Mouse (Mus musculus) lung, postnatal 36 days (tissue): ENCODE results near the gene Olfr380.

ENCODE experiments used
- DNase-seq: peaks from one replicate; pipeline ENCODE4 v3.0.0; 2022; ENCODE audit warnings: mixed read lengths

The Olfr380 gene

DNA sequence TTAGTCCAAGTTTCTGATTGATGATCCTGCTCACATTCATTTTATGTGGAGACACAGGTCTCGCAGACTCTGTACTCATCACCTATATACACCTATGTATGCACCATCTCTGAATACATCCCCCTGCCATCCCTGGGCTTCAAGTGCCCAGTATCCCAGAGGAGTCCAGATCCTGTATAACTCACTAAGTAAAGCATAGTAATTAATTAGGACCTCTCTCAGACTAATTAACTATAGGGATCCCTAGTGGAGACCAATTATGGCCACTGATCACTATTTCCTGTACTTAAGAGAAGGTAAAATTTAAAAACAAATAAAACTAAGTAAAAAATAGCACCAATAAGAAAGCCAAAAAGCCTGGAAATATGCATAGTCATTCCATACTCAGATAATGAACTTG lies at the start of gene Olfr380:
TSS of gene Olfr380 (minus strand) at position 101 of the 400 bp plus-strand sequence.
- no peak for DNase-seq

DNA sequence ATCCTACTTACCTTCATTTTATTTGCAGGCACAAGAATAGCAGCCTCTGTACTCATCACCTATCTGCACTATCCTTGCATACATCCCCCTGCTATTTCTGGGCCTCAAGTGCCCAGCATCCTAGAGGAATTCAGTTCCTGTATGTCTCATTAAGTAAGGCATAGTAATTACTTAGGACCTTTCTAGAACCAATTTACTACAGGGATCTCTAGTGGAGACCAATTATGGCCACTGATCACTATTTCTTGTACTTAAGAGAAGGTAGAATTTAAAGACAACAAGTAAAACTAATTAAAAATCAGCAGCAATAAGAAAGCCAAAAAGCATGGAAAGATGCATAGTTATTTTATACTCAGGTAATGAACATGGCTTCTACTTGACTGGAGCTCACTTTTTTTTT lies 34.2 kb upstream of the Olfr380 start, which contains the start of gene Olfr381:
TSS of gene Olfr381 (minus strand) at position 101 of the 400 bp plus-strand sequence.
- DNase-seq, result no peak

- DNase-seq, result no peak
These were observed 28.9 kb downstream of the Olfr380 start, which contains the start of gene Olfr378 for GRCm38 (mm10) chr11:73428377-73428776. Olfr378 (minus strand) TSS chr11:73428477.
